Mouse (Mus musculus) kidney, postnatal 25 days (tissue): Measurements from ENCODE around the gene Clcf1.

ENCODE experiments used
- DNase-seq, 2 experiments: peaks; one replicate each; pipeline ENCODE4 v3.0.0; 2021; ENCODE audit warnings: mixed read lengths in 2 of 2

Clcf1 gene

GRCm38 (mm10) chr19:4257216-4257896 lies 43.3 kb downstream of the Clcf1 start:
- DNase-seq, result peak; percentile 95 to 98

- DNase-seq, result no peak
These were observed 43.8 kb downstream of the Clcf1 start for GRCm38 (mm10) chr19:4257897-4258252.

GRCm38 (mm10) chr19:4261038-4261698 lies 47.1 kb downstream of the Clcf1 start:
- DNase-seq, result no peak

- DNase-seq, result no peak
These were observed 48.7 kb downstream of the Clcf1 start for GRCm38 (mm10) chr19:4262756-4263155.

GRCm38 (mm10) chr19:4263702-4264101 lies 49.7 kb downstream of the Clcf1 start:
- no peak for DNase-seq

GRCm38 (mm10) chr19:4264171-4264780 lies 50.2 kb downstream of the Clcf1 start:
- DNase-seq, result no peak

GRCm38 (mm10) chr19:4265956-4266355 lies 51.9 kb downstream of the Clcf1 start:
- no peak for DNase-seq

- peak; percentile 87 to 95 for DNase-seq
These were observed 54.7 kb downstream of the Clcf1 start, which contains the start of gene Ssh3 for GRCm38 (mm10) chr19:4268566-4269361. Gene Ssh3 (minus strand): TSS chr19:4269180.

GRCm38 (mm10) chr19:4270187-4270586 lies 56.1 kb downstream of the Clcf1 start:
- DNase-seq, result no peak

- DNase-seq, result no peak
These were observed 56.9 kb downstream of the Clcf1 start for GRCm38 (mm10) chr19:4270972-4271371.
